Mouse (Mus musculus): Measurements from ENCODE around the gene Vmn1r111. TPM values are rescaled to one million over a fixed set of nuclear protein-coding genes. Genes with fewer than 3 reads are reported as not detected.
"Not testable (repeated sequence)": the region's sequence is repeated elsewhere in the genome, so short reads cannot be mapped to it uniquely, and the experiment has no call there.

The Vmn1r111 gene
- total RNA-seq (2021), result not detected
- long read RNA-seq, experiment 1, result 0 reads
- long read RNA-seq, experiment 2, result 0 reads

DNA sequence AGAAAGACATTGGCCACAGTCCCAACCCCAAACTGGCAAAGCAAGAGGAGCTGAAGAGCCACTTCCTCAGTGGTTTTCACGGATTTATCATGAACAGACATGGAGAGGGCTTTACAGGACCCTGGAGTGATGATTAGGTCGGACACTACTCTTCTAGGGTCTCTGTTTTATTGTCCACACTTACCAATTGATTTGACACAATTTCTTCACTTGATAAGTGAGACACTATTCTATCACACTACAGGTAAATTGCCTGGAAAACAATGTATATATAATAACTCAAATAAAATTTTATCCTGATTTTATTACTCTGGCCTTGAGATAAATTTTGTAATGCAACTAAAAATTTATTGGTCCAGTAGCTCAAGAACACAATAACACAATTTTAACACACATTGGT is at the start of gene Vmn1r111:
Gene Vmn1r111 (minus strand): TSS at position 101 of the 400 bp plus-strand sequence.
- DNase-seq, result not testable (repeated sequence)

DNA sequence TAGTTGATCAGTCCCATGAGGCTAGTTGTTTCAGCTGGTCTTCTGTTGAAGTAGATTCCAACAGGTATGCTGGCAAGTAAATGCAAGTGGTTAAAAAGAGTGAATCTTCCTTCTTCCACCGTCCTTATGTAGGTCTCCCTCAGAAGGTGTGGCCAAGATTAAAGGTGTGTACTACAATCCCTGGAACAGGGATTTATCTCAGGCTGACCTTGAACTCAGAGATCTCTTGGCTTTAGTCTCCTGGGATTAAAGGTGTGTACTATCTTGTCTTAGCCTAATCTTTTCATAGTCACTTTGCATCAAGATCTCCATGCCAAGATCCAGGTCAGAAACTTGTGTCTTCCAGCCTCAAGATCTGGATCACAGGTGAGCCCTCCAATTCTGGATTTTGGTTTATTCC is 27.5 kb upstream of the Vmn1r111 start, which contains the start of gene Gm10668:
Gene Gm10668 (minus strand): TSS at position 101 of the 400 bp plus-strand sequence.
- DNase-seq, result not testable (repeated sequence)

DNA sequence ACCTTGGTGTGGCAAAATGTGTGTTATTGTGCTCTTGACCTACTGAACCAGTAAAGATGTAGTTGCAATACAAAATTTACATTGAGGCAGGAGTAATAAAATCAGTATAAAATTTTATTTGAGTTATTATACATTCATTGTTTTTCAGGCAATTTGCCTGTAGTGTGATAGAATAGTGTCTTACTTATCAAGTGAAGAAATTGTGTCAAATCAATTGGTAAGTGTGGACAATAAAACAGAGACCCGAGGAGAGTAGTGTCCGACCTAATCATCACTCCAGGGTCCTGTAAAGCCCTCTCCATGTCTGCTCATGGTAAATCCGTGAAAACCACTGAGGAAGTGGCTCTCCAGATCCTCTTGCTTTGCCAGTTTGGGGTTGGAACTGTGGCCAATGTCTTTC is 34.4 kb downstream of the Vmn1r111 start, which contains the start of gene Vmn1r107:
Gene Vmn1r107 (plus strand): TSS at position 301 of the 400 bp plus-strand sequence.
- not testable (repeated sequence) for DNase-seq

Other genes starting within 250 kb of the Vmn1r111 start
- gene Gm10670, start 228.3 kb downstream of the Vmn1r111 start, total RNA-seq (2021), result not detected
- gene Vmn1r103, start 192.7 kb downstream of the Vmn1r111 start, total RNA-seq (2021), result not detected
- not detected for gene Vmn1r104, start 169.4 kb downstream of the Vmn1r111 start, total RNA-seq (2021)
- not detected for gene Gm5726, start 157.5 kb downstream of the Vmn1r111 start, total RNA-seq (2021)
- gene Gm4141, start 127.0 kb downstream of the Vmn1r111 start, total RNA-seq (2021), result not detected
- not detected for gene Gm4513, start 104.2 kb downstream of the Vmn1r111 start, total RNA-seq (2021)
- gene Vmn1r107, start 34.3 kb downstream of the Vmn1r111 start, total RNA-seq (2021), result not detected
- gene Gm10668, start 27.4 kb upstream of the Vmn1r111 start, total RNA-seq (2021), result not detected
- not detected for gene Vmn1r112, start 68.0 kb upstream of the Vmn1r111 start, total RNA-seq (2021)
- not detected for gene Vmn1r113, start 84.1 kb upstream of the Vmn1r111 start, total RNA-seq (2021)
- not detected for gene Vmn1r114, start 109.0 kb upstream of the Vmn1r111 start, total RNA-seq (2021)
- gene Vmn1r115, start 141.8 kb upstream of the Vmn1r111 start, total RNA-seq (2021), result not detected
- gene Vmn1r116, start 169.0 kb upstream of the Vmn1r111 start, total RNA-seq (2021), result not detected
- gene Vmn1r117, start 180.9 kb upstream of the Vmn1r111 start, total RNA-seq (2021), result not detected
- gene Vmn1r118, start 209.1 kb upstream of the Vmn1r111 start, total RNA-seq (2021), result not detected

Data from adrenal gland, postnatal 36 days (tissue).